Mouse (Mus musculus): Measurements from ENCODE around the gene Irf8.

Irf8 gene

GRCm38 (mm10) chr8:120735770-120736481 is at the start of gene Irf8:
Gene Irf8 (plus strand): TSS chr8:120736358.
- DNase-seq = peak; percentile 92

DNA sequence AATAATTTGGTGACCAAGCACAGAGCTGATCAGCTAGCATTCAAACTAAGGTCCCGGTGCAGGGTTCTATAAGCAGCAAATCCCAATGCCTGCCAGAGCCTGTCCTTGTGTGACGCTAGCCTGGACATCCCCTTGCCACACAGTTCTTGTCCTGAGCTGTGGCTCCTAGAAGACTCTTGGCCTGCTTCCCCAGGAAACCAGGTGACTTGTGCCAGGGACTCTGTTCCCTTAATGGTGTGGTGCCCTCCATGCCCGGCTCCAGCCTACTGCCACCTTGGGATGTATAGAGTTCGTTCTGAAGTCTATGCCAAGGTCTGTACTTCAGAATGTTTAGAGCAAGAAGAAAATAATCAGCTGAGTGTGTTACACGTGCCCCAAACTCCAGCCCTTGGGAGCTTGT is 49.6 kb upstream of the Irf8 start:
- no peak for DNase-seq

- no peak for DNase-seq
Observed at GRCm38 (mm10) chr8:120687786-120688185, 48.4 kb upstream of the Irf8 start.

- no peak for DNase-seq
Observed at GRCm38 (mm10) chr8:120688511-120688910, 47.6 kb upstream of the Irf8 start.

DNA sequence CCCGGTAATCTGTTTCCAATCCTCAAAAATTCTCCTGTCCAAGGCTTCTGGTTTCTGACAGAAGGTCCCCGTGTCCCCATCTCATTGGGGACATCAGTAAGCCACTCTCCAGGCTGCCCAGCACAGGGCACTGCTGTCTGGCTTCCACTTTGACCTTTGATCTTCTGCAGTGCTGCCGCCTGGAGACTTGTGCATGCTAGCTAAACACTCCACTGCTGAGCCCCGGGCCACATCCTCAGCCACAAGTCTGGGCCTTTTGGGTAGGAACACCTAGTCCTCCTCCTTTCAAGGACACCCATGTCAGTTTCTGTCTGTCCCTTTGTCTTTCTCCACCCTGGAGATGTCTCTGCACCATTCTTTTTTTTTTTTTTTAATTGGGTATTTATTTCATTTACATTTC is 43.2 kb upstream of the Irf8 start:
- DNase-seq = no peak

DNA sequence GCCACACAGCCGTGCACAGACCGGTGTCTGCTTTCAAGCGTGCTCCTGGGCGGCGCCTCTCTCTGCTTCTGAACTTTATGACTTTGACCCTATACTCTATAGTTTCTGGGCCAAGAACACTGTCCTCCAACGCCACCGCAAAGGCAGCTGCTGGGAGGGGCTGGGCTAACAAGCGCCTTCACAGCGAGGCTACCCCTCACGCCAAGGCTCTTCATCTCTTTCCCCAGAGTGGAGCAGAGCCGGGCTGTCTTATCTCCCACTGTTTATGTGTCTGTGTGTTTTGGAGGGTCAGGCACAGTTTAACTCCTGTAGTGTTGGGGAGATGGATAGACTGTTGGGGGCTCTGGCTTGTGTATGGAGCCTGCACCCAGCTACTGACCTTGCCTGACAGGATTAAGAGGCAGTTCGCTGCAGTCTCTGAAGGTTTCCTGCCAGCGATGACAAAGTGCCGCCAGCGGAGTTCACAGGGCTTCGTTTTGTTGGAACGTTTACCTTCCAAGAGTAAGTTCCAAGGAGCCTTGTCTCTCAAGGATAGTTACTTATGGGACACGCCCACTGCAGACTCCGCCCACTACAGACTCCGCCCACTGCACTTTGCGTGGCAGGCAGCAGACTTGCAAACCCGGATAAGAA is 42.2 kb upstream of the Irf8 start:
- DNase-seq = no peak

DNA sequence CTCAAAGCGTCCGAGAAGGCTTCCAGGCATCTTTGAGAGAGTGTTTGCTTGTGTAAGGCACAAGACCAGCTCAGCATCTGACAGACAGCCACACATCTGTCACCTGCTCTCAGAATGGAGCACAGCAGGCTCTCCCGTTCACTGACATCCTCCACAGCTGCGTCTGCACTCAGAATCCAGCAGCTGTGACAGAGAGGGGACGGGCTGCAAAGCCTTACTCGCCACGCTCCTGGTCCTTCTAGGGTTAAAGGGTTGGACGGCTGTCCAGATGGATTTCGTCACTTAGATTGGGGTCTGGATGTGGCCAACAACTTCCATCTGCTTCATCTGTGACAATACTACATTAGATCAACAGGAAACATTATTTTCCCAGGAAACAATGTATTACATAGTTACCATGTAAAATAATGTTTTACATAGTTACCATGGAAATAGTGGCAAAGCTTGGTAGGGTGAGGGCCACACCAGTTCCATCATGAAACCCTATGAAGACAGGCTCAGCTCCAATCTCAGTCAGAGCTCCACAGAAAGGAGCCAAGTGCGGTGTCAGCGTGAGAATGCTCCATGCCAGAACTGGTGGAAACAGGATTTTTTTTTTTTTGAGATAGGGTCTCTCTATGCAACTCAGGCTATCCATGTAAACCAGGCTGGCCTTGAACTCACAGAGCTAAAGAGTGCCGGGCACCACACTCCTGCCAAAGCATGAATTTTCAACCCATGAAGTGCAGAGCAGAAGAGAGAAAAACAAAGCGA is 39.6 kb upstream of the Irf8 start:
- DNase-seq = peak; percentile 75

DNA sequence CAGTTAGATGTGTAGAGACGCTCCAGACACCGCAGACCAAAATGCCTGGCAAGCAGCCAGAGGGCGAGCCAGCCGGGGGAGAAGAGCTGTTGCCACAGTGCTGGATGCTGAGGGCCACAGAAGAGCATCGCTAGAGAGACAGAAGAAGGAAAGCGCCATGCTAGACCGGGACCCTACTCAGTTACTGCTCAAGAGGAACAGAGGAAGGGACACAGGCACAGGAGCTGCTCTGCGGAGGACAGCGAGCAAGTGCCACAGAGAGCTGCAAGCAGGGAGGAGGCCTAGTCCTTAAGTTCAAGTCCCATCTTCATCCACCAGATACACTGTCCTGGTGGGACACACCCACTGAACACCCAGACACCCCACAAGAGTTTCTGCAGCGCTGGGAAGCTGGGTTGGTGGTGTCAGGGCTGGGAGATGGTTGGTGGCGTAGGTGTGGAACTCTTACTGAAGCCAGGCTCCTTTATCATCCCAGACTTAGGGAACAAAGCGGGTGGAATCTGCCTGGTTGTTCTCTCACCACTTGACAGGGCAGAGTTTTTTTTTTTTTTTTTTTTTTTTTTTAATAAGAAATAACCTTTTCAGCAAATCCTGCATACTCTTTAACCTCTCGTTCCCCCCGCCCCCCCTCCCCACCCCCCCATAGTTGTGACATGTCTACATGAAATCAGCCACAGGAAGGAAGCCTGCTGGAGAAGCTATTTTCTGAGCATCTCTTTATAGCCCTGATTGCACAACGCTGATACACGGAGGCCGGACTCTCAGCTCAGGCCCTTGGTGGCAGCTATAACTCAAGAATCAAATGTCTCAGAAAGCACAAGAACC is 38.8 kb upstream of the Irf8 start:
- peak; percentile 82 for DNase-seq

DNA sequence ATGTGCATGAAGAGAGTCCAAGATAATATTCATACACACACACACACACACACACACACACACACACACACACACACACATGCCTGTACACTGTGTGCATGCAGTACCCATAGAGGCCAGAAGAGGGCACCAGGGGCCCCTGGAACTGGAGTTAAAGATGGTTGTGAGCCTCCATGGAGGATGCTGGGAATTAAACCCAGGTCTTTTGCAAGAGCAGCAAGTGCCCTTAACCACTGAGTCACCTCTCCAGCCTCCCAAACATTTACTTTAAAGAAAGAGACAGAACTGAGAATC is 38.2 kb upstream of the Irf8 start:
- DNase-seq = peak; percentile 38

DNA sequence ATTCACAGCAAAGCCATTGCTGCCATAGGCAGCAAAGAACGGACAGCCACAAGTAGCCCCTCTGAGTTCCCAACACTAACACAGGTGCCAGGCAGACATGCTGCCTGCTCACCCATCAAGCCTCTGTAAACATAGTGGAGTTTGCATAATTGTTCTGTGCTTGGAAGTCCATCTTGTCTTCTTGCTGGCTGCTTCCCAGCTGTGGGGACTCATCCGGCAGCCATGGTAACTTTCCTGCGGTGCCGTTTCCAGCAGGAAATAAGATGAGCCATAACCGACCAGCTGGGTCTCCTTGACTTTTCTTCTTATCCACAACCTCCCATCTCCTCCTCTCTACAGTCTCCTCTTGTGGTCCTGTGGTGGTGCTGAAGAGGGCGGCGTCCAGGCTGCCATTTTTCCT is 37.7 kb upstream of the Irf8 start:
- no peak for DNase-seq

DNA sequence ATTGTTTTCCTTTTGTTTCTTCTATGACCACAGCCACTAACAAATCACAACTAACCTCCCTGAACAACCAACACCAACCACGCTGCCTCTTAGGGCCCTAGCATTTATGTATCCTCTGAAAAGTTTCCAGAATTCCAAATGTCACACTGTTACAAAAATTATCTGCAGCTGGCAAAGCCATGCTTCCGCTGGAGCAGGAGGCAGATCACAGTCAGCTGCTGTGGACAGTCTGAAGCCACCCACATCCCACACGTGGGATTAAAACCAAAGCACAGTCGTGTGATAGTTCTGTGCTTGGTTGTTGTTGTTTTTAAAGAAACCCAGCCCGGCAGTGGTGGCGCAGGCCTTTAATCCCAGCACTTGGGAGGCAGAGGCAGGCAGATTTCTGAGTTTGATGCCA is 37.1 kb upstream of the Irf8 start:
- DNase-seq = no peak

DNA sequence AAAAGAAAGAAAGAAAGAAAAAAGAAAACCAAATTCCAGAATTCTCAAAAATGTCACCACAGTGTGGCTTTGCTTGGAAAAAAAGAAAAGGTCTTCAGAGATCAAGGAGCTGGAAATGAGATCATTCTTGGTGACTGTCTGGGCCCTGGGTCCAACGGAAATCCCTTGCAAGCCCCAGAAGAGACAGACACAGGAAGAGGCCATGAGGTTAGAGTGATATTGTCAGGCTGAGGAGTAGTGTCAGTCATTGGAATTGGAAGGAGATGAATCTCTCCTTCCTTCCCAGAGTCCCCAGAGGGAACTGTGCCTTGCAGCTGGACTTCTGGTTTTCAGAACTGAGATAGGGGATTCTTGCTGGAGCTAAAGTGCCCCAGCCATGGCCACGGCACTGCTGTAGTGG is 36.6 kb upstream of the Irf8 start:
- DNase-seq = no peak

- no peak for DNase-seq
Observed at GRCm38 (mm10) chr8:120700053-120700452, 36.1 kb upstream of the Irf8 start.

GRCm38 (mm10) chr8:120701758-120702465 is 34.2 kb upstream of the Irf8 start:
- peak; percentile 84 for DNase-seq

- DNase-seq = no peak
Observed at GRCm38 (mm10) chr8:120704203-120704602, 32.0 kb upstream of the Irf8 start.

DNA sequence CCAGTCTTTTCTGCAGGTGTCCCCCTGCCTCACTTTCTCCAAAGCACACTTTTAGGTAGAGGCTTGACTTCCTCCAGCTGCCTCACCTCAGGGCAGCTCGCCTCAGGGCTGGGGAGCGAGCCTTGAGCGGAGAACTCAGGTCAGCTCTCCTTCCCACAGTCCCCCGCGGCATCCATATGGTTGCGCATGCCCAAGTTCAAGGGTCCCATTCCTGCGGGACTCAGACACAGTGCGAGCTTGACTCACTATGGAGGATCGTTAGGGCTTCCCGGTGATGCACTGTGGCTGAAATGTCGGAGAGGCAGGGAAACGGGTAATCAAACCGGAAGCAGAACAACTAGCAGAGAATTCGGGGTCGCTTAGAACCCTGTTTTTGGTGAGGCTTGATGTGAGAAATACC is 31.0 kb upstream of the Irf8 start:
- no peak for DNase-seq

DNA sequence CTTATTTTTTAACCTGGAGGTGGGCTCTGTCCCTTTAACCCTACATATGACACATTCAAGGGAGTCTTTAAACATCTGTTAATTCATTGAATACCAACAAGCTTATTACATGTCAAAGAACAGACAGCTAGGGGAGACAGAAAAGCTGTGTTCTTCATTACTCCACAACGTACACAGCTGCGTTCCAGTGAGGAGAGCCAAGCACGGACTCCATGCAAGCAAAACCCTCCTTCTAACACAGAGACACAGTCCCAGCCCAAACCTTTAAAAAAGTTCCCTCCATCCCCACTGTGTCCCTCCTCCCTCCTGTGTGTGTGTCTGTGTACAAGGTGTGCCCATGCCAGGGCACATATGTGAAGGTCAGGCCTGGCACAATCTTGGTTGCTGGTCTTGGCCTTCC is 30.0 kb upstream of the Irf8 start:
- no peak for DNase-seq

DNA sequence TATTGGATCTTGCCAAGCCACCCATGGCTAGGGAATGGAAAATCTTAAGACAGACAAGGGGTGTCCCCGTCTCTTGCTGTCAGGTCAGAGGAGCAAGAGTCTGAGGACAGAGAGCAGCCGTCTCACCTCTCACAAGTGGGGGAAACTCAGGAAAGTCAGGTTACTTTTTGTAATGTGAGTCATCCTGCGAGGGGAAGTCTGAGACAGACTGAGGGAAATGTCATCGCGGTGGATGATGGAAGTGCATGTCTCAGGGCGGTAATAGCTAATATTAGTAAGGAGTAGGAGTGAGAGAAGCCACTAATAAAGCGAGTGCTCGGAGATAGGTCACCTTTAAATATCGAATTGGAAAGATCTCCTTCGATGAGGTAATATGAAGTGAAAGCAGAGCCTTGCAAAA is 27.0 kb upstream of the Irf8 start:
- DNase-seq = no peak

GRCm38 (mm10) chr8:120715200-120715599 is 21.0 kb upstream of the Irf8 start:
- no peak for DNase-seq

DNA sequence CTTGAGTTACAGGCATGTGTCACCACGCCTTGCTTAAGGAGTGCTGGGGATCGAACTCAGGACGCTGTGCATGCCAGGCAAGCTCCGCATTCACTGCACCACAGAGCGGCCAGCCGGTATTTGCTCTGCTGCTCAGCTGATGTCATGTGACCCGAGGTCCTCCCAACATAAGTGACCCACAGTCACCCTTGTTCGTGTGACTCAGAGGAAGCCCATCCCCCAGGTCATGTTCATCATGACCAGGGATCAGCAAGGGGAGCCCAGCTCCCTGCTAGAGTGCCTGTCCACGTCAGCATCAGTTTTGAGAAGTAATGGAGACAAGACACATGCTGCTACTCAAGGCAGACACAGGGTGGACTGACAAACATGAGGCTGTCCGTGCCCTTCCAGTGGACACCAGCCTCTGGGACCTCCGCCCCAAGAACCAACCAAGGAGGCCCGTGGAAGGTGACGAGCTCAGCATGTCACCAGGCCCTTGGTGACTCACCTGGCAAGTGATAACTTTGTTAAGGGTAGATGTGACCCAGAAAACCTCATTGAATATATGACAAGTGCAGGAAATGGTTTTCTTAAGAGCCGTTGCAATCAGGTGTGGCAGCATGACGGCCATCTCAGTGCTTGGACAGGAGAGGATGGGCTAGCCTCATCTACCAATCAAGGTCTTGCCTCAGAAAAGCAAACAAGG is 20.0 kb upstream of the Irf8 start:
- DNase-seq = no peak

GRCm38 (mm10) chr8:120719586-120720236 is 16.4 kb upstream of the Irf8 start:
- no peak for DNase-seq

GRCm38 (mm10) chr8:120723025-120723424 is 13.1 kb upstream of the Irf8 start:
- no peak for DNase-seq

Measured in thymus, postnatal 25 days (tissue).